Mouse (Mus musculus) stomach, embryonic 16.5 days (tissue): ENCODE measurements at regions not wholly inside any gene's neighbourhood (a gene's known extent, or its start where the extent isn't known, plus 50 kb on each side); places are given as distances from the start of the nearest gene placed in this dataset.
A peak's percentile ranks its signal among the peaks of the same experiment; 100 is the strongest.

Source experiments
- ATAC-seq: fragments of 200-750 bp; cut with Nextera tagmentation; 2 replicates; pipeline ENCODE4 v1.8.0; 2017; ENCODE audit warnings: moderate number of reproducible peaks, moderate TSS enrichment; ENCODE audit not compliant: insufficient read depth, low FRiP score
- H3K27ac ChIP-seq: fragments of 300-500 bp; sonication (generic); 2 replicates; pipeline ENCODE4 v1.5.1; 2014; ENCODE audit warnings: low read length
- H3K27me3 ChIP-seq: fragments of 300-500 bp; sonication (generic); 2 replicates; pipeline ENCODE4 v1.6.1; 2014; ENCODE audit warnings: low read length, control low read depth, mixed read lengths; ENCODE audit not compliant: control insufficient read depth, insufficient read depth
- H3K36me3 ChIP-seq: fragments of 300-500 bp; sonication (generic); 2 replicates; pipeline ENCODE4 v1.6.1; 2014; ENCODE audit warnings: low read length; ENCODE audit not compliant: control insufficient read depth, insufficient read depth
- H3K4me1 ChIP-seq: fragments of 300-500 bp; sonication (generic); 2 replicates; pipeline ENCODE4 v1.6.1; 2014; ENCODE audit warnings: low read length, control low read depth, mixed read lengths; ENCODE audit not compliant: control insufficient read depth, insufficient read depth
- H3K4me2 ChIP-seq: fragments of 300-500 bp; sonication (generic); 2 replicates; pipeline ENCODE4 v1.6.1; 2014; ENCODE audit warnings: low read depth, low read length, mixed read lengths
- H3K4me3 ChIP-seq: fragments of 300-500 bp; sonication (generic); replicated peaks from 2 replicates; pipeline ENCODE4 v1.5.1; 2014; ENCODE audit warnings: mild to moderate bottlenecking, low read length
- H3K9ac ChIP-seq: fragments of 300-500 bp; sonication (generic); 2 replicates; pipeline ENCODE4 v1.6.1; 2014; ENCODE audit warnings: low read length
- H3K9me3 ChIP-seq: fragments of 300-500 bp; sonication (generic); replicated peaks from 2 replicates; pipeline ENCODE4 v1.6.1; 2016; ENCODE audit warnings: low read length, control low read depth; ENCODE audit not compliant: control insufficient read depth
- WGBS: fragments of 180-500 bp; shearing (Covaris S2); extraction: QIAGEN DNeasy Blood & Tissue Kit; methylation state at CpG from one replicate; pipeline ENCODE4 v1.1.7; 2014; 5-methylcytosine and 5-hydroxymethylcytosine counted together

GRCm38 (mm10) chr10:24410885-24411284 is 184.4 kb upstream of the Ccn2 start:
- ATAC-seq = no peak
- WGBS = 80% methylated on average over 4 of the region's 4 CpGs
- no peaks in the 10 kb centered on the region for H3K9me3 ChIP-seq
- no peaks in the 10 kb centered on the region for H3K27me3 ChIP-seq
- no peak overlapping the region for H3K4me3 ChIP-seq
- no peaks in the 10 kb centered on the region for H3K36me3 ChIP-seq
- H3K27ac ChIP-seq = no peak overlapping the region
- H3K4me1 ChIP-seq = no peaks in the 10 kb centered on the region
- no peak overlapping the region for H3K9ac ChIP-seq
- H3K4me2 ChIP-seq = no peak overlapping the region

DNA sequence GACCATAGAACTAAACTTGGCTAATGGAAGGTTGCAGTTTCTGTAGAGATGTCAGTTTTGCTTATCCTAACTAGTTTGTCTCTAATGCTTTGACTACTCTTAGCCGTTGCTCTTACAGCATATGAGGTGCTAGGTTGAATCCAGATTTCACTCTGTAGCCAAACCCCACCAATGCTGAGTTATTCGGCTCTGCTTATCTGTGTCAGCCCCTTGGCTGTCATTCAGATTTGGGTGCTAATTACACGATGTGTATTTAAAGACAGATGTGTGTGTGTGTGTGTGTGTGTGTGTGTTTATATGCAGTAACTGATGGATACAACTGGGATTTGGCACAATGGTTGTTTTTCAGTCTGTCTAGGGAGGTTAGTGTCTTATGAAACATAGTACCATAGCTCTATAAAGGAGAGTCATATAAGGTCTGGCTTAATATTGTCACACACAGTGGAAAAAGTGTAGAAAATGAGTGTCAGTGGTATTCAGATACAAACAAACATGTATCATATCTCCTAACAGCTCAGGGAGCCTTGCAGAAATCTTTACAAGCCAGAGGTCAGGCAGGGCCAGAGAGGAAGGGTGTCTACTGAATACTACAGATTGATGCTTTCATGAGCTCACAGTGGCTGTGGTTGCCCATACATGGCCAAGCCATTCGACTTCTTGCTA is 172.6 kb upstream of the Ccn2 start:
- Histone ChIP-seq H3K27me3 (no peaks in the 10 kb centered on the region), H3K4me2 (no peak overlapping the region), H3K4me1 (no peaks in the 10 kb centered on the region), H3K4me3 (no peak overlapping the region), H3K9me3 (no peaks in the 10 kb centered on the region), H3K36me3 (no peaks in the 10 kb centered on the region), H3K9ac (no peak overlapping the region), H3K27ac (no peak overlapping the region)
- no peak for ATAC-seq
- WGBS = 55% methylated on average over 4 of the region's 4 CpGs

GRCm38 (mm10) chr10:24433737-24434367 is 161.4 kb upstream of the Ccn2 start:
- H3K4me1 ChIP-seq = no peaks in the 10 kb centered on the region
- H3K9ac ChIP-seq = no peak overlapping the region
- H3K36me3 ChIP-seq = no peaks in the 10 kb centered on the region
- H3K27me3 ChIP-seq = no peaks in the 10 kb centered on the region
- H3K9me3 ChIP-seq = no peaks in the 10 kb centered on the region
- H3K4me2 ChIP-seq = no peak overlapping the region
- ATAC-seq = no peak
- H3K27ac ChIP-seq = no peak overlapping the region
- H3K4me3 ChIP-seq = no peak overlapping the region

DNA sequence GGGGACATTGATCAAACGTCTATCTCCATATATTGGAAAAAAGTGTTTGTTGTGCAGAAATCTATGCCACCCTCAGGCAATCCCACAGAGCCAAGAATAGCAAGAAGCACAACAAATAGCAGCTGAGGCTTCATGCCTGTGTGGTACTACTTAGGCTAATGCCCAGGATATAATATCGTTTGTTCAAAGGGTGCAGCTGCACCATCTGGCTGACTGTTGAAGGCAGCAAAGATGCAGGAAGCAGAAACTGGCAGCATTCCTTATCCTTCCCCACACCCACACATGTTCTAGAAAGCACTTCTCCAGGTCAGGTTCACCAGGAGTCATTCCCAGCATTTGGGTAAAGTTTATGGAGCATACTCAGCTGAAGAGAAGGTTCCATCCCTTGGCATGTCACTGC is 158.1 kb upstream of the Ccn2 start:
- 52% methylated on average over 2 of the region's 2 CpGs for WGBS

DNA sequence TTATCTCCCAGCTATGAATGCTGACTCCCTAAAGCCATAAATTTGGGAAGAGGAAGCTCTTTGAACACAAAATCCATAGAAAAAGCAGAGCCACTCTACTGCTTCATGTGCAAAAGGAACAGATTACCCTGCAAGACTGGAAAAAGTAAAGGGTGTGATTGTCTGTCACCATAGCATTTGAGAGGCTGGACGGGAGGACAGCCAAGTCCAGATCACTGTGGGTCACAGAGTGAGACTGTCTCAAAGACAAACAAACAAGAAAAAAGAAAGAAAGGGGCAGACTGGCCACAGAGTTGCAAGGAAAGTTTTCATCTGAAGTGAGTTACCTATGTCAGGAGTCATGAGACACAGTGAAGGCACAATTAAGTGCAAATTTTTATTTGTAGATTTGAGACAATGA is 150.7 kb upstream of the Ccn2 start:
- Histone ChIP-seq H3K4me2 (no peak overlapping the region), H3K4me3 (no peak overlapping the region), H3K4me1 (peaks cover 5% of the 10 kb centered on the region), H3K9ac (no peak overlapping the region), H3K36me3 (no peaks in the 10 kb centered on the region), H3K9me3 (no peaks in the 10 kb centered on the region; the same call in 1 of the 2 replicates), H3K27me3 (no peaks in the 10 kb centered on the region), H3K27ac (0 out of 2 replicates have a peak overlapping the region, but pooled peaks have one; percentile 36)
- no peak for ATAC-seq
- 43% methylated on average over 1 of the region's 1 CpGs for WGBS

More for the DNA sequence above, 158.1 kb upstream of the Ccn2 start:
- Histone ChIP-seq H3K27ac (no peak overlapping the region), H3K4me2 (no peak overlapping the region), H3K36me3 (no peaks in the 10 kb centered on the region), H3K4me1 (no peaks in the 10 kb centered on the region), H3K4me3 (no peak overlapping the region), H3K9me3 (no peaks in the 10 kb centered on the region; the same call in 1 of the 2 replicates), H3K27me3 (no peaks in the 10 kb centered on the region), H3K9ac (no peak overlapping the region)
- no peak for ATAC-seq

DNA sequence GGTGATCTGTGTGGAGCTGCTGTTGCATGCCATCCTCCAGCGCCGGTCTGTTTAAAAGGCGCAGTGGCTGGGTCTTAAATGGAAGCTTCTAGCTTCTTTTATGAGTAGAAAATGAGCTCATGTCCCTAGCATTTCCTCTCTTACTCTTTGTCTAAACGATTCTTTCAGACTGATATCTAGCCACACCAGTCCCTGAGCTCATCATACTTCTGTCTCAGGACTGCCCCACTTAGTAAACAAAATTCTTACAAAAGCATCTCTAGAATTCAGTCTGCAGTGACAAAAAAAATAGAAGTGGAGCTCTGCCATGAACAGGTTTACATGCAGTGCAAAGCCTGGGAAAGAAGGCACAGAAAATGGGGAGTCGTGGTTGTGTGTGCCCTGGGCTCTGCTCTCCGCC is 150.2 kb upstream of the Ccn2 start:
- no peak for ATAC-seq
- H3K4me3 ChIP-seq = no peak overlapping the region
- no peaks in the 10 kb centered on the region; the same call in 1 of the 2 replicates for H3K9me3 ChIP-seq
- H3K4me1 ChIP-seq = peaks cover 5% of the 10 kb centered on the region
- 66% methylated on average over 6 of the region's 6 CpGs for WGBS
- no peaks in the 10 kb centered on the region for H3K27me3 ChIP-seq
- no peaks in the 10 kb centered on the region for H3K36me3 ChIP-seq
- H3K4me2 ChIP-seq = no peak overlapping the region
- H3K27ac ChIP-seq = 0 out of 2 replicates have a peak overlapping the region, but pooled peaks have one; percentile 36
- H3K9ac ChIP-seq = no peak overlapping the region

GRCm38 (mm10) chr10:24446168-24446567 is 149.1 kb upstream of the Ccn2 start:
- no peaks in the 10 kb centered on the region; the same call in 1 of the 2 replicates for H3K9me3 ChIP-seq
- WGBS = 51% methylated on average over 8 of the region's 8 CpGs
- peaks cover 5% of the 10 kb centered on the region for H3K4me1 ChIP-seq
- no peak overlapping the region for H3K4me3 ChIP-seq
- H3K9ac ChIP-seq = no peak overlapping the region
- H3K27me3 ChIP-seq = no peaks in the 10 kb centered on the region
- no peaks in the 10 kb centered on the region for H3K36me3 ChIP-seq
- no peak overlapping the region for H3K27ac ChIP-seq
- no peak overlapping the region for H3K4me2 ChIP-seq
- ATAC-seq = peak; percentile 53; the same call in 1 of the 2 replicates

DNA sequence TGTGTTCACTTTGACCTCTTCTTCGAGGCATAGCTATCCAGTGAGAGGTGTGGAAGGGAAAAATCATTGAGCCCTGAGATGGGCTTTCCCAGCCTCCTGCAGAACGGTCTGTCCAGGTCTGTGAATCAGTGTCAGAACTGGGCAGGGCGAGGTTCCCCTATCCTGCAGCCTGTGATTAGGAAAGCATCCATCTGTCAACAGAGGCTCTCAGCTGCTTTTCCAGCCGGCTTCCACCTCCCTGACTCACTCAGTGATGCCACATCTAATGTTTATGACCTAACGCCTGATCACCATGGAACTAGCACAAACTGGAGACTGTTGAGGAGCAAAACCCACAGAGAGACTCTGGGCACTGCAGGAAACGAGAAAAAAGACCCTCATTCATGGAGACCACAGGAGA is 148.1 kb upstream of the Ccn2 start:
- peak overlapping the region; percentile 87 for H3K27ac ChIP-seq

GRCm38 (mm10) chr10:24448001-24448561 is 147.2 kb upstream of the Ccn2 start:
- Histone ChIP-seq H3K27ac (peak overlapping the region; percentile 87), H3K36me3 (no peaks in the 10 kb centered on the region), H3K4me3 (no peak overlapping the region), H3K4me2 (no peak overlapping the region), H3K9ac (peak overlapping the region; percentile 6; the same call in 1 of the 2 replicates), H3K4me1 (peaks cover 5% of the 10 kb centered on the region), H3K27me3 (no peaks in the 10 kb centered on the region), H3K9me3 (no peaks in the 10 kb centered on the region; the same call in 1 of the 2 replicates)
- 35% methylated on average over 9 of the region's 9 CpGs for WGBS
- peak; percentile 80 for ATAC-seq

More for the DNA sequence above, 148.1 kb upstream of the Ccn2 start:
- H3K4me1 ChIP-seq = peaks cover 5% of the 10 kb centered on the region
- no peaks in the 10 kb centered on the region for H3K36me3 ChIP-seq
- H3K27me3 ChIP-seq = no peaks in the 10 kb centered on the region
- H3K9me3 ChIP-seq = no peaks in the 10 kb centered on the region; the same call in 1 of the 2 replicates
- 46% methylated on average over 6 of the region's 6 CpGs for WGBS
- H3K9ac ChIP-seq = no peak overlapping the region
- ATAC-seq = no peak
- H3K4me3 ChIP-seq = no peak overlapping the region
- no peak overlapping the region for H3K4me2 ChIP-seq
